Mouse (Mus musculus) thymus, postnatal 25 days (tissue): Measurements from ENCODE around the gene Hist2h4.
"Not testable (repeated sequence)": the region's sequence is repeated elsewhere in the genome, so short reads cannot be mapped to it uniquely, and the experiment has no call there.

Source experiments
- DNase-seq: peaks from one replicate; pipeline ENCODE4 v3.0.0; 2022

The Hist2h4 gene

DNA sequence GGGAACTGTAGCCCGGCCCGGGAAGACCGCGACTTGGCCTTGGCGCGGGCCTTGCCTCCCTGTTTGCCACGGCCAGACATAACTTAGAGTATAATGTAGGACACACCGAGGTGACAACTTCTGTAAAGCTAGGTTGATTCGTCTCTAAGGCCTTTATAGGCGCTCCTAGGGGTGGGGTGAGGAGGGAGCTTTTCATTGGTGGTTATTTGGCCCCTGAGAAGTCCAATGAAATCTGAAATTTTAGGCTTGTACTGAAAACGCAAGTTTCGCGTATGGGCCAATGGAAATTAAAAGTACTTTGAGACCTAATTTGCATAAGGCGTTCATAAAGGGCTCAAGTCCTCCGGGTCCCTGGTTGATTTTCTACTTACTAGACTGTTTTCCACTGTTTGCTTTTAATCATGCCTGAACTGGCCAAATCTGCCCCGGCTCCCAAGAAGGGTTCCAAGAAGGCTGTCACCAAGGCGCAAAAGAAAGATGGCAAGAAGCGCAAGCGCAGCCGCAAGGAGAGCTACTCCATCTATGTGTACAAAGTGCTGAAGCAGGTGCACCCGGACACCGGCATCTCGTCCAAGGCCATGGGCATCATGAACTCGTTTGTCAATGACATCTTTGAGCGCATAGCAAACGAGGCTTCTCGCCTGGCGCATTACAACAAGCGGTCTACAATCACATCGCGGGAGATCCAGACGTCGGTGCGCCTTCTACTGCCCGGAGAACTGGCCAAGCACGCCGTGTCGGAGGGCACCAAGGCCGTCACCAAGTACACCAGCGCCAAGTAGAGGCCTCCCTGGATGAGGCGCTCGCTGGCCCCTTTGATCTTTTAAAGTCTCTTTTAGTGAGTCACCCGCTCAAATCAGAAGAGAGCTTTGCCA is 42.1 kb downstream of the Hist2h4 start, which contains the start of the genes Hist2h2ac and Hist2h2be:
TSS of gene Hist2h2ac (minus strand) at position 116 of the 875 bp plus-strand sequence.
TSS of gene Hist2h2be (plus strand) at position 355 of the 875 bp plus-strand sequence.
- peak; percentile 91 for DNase-seq

DNA sequence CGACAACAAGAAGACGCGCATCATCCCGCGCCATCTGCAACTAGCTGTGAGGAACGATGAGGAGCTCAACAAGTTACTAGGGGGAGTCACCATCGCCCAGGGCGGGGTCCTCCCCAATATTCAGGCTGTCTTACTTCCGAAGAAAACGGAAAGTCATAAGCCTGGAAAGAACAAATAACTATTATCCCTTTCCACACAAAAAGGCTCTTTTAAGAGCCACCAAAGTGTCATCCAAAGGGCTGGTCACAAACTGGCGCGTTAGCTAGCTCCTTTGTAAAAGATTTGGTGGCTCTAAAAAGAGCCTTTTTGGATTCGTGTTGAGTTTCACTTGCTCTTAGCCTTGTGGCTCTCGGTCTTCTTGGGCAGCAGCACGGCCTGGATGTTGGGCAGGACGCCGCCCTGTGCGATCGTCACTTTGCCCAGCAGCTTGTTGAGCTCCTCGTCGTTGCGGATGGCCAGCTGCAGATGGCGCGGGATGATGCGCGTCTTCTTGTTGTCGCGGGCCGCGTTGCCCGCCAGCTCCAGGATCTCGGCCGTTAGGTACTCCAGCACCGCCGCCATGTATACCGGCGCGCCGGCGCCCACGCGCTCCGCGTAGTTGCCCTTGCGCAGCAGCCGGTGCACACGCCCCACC is 42.9 kb downstream of the Hist2h4 start:
- not testable (repeated sequence) for DNase-seq

DNA sequence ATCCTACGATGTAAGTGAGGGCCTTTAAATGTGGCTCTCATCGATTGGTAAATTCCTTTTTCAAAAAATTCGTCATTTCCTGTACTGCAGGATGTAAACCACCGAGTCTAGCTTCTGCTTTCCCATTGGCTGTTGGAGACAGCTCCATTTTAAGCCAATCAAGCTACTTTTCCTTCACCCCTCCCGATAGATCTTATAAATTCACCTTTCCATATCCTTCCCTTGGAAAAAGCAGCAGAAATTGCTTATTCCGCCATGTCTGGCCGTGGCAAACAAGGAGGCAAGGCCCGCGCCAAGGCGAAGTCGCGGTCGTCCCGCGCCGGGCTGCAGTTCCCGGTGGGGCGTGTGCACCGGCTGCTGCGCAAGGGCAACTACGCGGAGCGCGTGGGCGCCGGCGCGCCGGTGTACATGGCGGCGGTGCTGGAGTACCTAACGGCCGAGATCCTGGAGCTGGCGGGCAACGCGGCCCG is 43.4 kb downstream of the Hist2h4 start, which contains the start of the genes Bola1 and Hist2h2ab:
TSS of gene Bola1 (minus strand) at position 49 of the 470 bp plus-strand sequence.
TSS of gene Hist2h2ab (plus strand) at position 205 of the 470 bp plus-strand sequence.
- DNase-seq: peak; percentile 86

DNA sequence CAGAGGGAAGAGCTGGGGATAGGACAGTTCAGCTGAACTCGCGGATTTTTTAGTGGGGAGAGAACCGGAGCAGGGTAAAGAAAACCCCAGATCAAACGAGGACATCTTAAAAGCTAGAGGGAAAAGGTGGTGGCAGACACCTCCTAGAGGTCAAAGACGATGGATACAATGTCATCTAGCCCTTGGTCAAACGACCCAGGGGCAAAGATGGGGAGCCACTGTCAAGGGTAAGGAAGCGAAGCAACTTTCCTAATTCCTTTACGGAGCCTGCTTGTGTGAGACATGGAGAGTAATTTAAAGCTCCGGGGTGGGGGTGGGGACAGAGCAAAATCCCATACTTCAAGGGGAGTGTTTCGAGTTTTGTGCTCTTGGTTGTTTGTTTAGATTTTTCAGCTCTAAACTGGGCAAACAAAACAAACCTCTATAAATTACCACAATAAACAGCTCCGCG is 43.9 kb downstream of the Hist2h4 start:
- peak; percentile 59 for DNase-seq
